Mouse (Mus musculus) bone marrow macrophage, adult 2 months (primary cell): ENCODE results near the gene Nepn.

ENCODE experiments used
- CTCF ChIP-seq: IDR thresholded peaks from 2 replicates; pipeline ENCODE4 v1.5.1; 2012; ENCODE audit warnings: low read depth, mild to moderate bottlenecking, low read length, moderate library complexity
- POLR2A ChIP-seq: IDR thresholded peaks from 2 replicates; pipeline ENCODE4 v1.6.1; 2012; ENCODE audit warnings: mild to moderate bottlenecking, low read depth, low read length, borderline replicate concordance

DNA sequence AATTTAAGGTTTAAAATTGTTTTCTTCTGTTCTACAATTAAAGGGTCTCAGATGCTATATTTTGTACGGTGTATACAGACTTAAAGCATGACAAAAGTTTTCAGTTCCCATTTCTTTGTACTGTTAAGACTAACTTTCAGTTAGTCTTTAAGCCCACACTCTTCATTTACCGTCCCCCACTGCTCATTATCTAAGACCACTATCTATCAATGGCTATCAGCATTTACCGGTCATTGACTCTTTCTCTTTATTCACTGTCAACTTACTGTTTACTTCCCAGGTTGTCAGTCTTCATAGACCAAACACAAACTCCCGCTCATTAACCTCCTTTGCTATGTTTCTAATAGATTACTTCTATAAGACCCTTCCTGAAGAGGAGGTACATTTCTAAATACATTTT lies 1.6 kb upstream of the Nepn start:
- TF ChIP-seq CTCF (no peak), POLR2A (no peak)
